Mouse (Mus musculus) olfactory bulb, adult 2 months (tissue): ENCODE measurements around the gene Gm6760.

Experiments used
- CTCF ChIP-seq: fragments of 200-500 bp; IDR thresholded peaks from 2 replicates; pipeline ENCODE4 v1.5.1; 2012; ENCODE audit warnings: low read depth, mild to moderate bottlenecking, low read length, moderate library complexity; ENCODE audit not compliant: insufficient read depth
- POLR2A ChIP-seq: fragments of 200-500 bp; IDR thresholded peaks from 2 replicates; pipeline ENCODE4 v1.6.1; 2012; ENCODE audit warnings: mild to moderate bottlenecking, low read depth, low read length, moderate library complexity; ENCODE audit not compliant: insufficient read depth

DNA sequence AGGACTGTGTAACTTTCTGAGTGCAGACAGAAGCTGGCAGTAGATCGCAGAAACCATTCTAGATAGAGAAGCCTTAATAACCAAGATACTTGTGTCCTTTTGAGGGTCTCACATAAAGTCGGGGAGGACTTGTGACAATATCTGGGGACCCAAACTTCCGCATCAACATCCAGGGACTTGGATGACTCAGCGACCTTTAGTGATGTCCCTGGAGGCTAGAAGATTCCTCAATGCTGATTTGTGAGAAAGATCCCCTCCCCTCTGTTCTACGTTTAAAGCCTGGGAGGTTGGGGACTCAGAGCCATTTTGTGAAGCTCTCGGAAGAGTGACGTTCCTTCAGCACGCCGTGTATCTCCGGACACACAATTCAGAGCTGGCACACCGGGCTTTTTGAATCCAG lies 21.2 kb upstream of the Gm6760 start, which contains the start of gene 3830417A13Rik:
- TF ChIP-seq POLR2A (no peak), CTCF (no peak)
